Mouse (Mus musculus): ENCODE results near the gene Cyp4f39. TPM values are rescaled to one million over a fixed set of nuclear protein-coding genes. Genes with fewer than 3 reads are reported as not detected.

Cyp4f39 gene
- total RNA-seq, 1 experiment = 2.8 TPM

DNA sequence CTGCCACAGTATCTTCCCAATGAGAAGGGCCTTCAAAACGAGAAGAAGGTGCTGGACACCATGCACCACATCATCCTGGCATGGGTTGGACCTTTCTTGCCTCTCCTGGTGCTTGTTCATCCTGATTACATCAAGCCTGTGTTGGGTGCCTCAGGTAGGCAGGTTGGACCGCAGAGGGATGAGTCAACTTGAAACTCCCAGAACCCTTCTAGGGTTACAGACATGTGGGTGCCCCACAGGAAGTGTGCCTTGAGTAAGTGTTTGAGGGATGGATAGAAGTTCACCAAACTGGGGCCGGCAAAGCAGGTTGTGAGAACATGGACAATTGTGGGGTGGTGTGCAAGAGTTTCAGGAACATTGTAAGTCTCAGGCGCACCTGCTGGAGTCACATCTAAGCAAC is 18.3 kb downstream of the Cyp4f39 start:
- no peak for DNase-seq (ENCODE audit: low read depth, low spot score)
- in situ Hi-C loops (cut with MboI; ENCODE audit: low sequenced_read_pairs in 2 of 2, unreplicated experiment in 2 of 2) = no loop called here
- Histone ChIP-seq H3K9me3 (ENCODE audit: control insufficient read depth, insufficient read depth, low read depth, low read length) (no peaks in the 10 kb centered on the region), H3K27ac (ENCODE audit: insufficient read depth, low read depth, low read length, poor library complexity, severe bottlenecking) (no peak overlapping the region), H3K4me3 (ENCODE audit: insufficient read depth in 1 of 2, low read depth in 1 of 2, low read length in 2 of 2, poor library complexity in 1 of 2, severe bottlenecking in 1 of 2) (no peak overlapping the region), H3K36me3 (ENCODE audit: control insufficient read depth, insufficient read depth, low read length, poor library complexity, severe bottlenecking) (no peaks in the 10 kb centered on the region), H3K4me1 (ENCODE audit: control insufficient read depth in 2 of 2, insufficient read depth in 2 of 2, low read length in 2 of 2, poor library complexity in 1 of 2) (no peaks in the 10 kb centered on the region), H3K9ac (ENCODE audit: insufficient read depth, low read depth, low read length, poor library complexity, severe bottlenecking) (no peak overlapping the region)
- TF ChIP-seq MAFK (IDR thresholded peaks at IDR 0.05; ENCODE audit: insufficient read depth, low read depth, low read length) = no peak
- no peak for TF ChIP-seq ZC3H11A (IDR thresholded peaks at IDR 0.05; ENCODE audit: borderline replicate concordance, low read depth, low read length)

DNA sequence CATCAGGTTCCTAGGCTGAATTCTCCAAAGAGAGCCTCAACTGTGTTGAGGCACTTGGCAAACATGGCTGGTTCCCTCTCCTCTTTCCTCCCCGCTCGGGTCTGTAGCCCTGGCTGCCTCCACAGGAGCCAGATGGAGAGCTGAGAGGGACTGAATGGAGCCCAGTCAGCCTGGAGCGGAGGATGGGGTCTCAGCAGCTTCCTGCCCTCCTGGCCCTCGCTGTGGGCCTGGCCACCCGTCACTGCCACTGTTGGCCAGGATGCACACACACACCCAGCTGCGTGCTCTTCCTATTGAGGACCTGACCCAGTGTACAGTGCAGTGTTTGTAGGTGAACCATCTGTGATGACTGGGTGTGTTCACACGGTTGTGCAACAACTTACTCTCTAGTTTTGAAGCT is 19.7 kb downstream of the Cyp4f39 start:
- H3K9ac ChIP-seq (ENCODE audit: insufficient read depth, low read depth, low read length, poor library complexity, severe bottlenecking) = no peak overlapping the region
- H3K4me1 ChIP-seq (ENCODE audit: control insufficient read depth in 2 of 2, insufficient read depth in 2 of 2, low read length in 2 of 2, poor library complexity in 1 of 2) = no peaks in the 10 kb centered on the region
- no peaks in the 10 kb centered on the region for H3K9me3 ChIP-seq (ENCODE audit: control insufficient read depth, insufficient read depth, low read depth, low read length)
- in situ Hi-C loops (cut with MboI; ENCODE audit: low sequenced_read_pairs in 2 of 2, unreplicated experiment in 2 of 2) = no loop called here
- TF ChIP-seq ZNF384 (IDR thresholded peaks at IDR 0.05; ENCODE audit: low read depth, low read length) = no peak
- H3K36me3 ChIP-seq (ENCODE audit: control insufficient read depth, insufficient read depth, low read length, poor library complexity, severe bottlenecking) = no peaks in the 10 kb centered on the region
- no peak overlapping the region for H3K27ac ChIP-seq (ENCODE audit: insufficient read depth, low read depth, low read length, poor library complexity, severe bottlenecking)
- H3K4me3 ChIP-seq (ENCODE audit: insufficient read depth in 1 of 2, low read depth in 1 of 2, low read length in 2 of 2, poor library complexity in 1 of 2, severe bottlenecking in 1 of 2) = no peak overlapping the region
- DNase-seq (ENCODE audit: low read depth, low spot score) = no peak

DNA sequence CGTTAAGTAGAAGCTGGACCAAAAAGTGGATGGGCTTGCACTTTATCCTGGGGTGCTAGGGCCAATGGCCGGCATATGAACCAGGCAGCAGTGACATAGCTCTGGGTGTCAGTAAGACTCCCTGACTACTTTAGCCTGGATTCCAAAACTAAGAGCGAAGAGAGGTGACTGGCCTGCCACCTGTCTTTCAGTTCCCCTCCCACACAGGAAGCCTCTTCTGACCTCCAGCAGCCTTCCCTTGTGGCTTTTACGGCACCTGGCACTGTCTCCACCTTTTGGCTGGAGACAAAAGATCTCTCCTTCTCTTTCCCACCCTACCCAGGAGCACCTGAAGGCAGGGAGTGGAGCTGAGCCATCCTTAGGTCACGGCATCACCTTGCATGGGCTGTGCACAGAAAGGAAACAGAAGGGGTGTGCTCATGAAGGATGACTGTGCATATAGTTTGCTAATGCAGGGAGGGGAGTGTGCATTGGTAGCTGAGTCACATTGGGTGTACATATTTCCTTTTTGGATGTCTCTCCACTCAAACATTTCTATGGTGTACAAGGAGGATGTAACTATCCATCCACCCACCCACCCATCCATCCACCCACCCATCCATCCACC is 22.5 kb downstream of the Cyp4f39 start:
- DNase-seq (ENCODE audit: low read depth, low spot score) = no peak
- no peak overlapping the region for H3K27ac ChIP-seq (ENCODE audit: insufficient read depth, low read depth, low read length, poor library complexity, severe bottlenecking)
- TF ChIP-seq CHD2 (IDR thresholded peaks at IDR 0.05; ENCODE audit: low read depth, low read length) (no peak), MAFK (IDR thresholded peaks at IDR 0.05; ENCODE audit: insufficient read depth, low read depth, low read length) (no peak), ZC3H11A (IDR thresholded peaks at IDR 0.05; ENCODE audit: borderline replicate concordance, low read depth, low read length) (no peak), ZNF384 (IDR thresholded peaks at IDR 0.05; ENCODE audit: low read depth, low read length) (no peak), HCFC1 (IDR thresholded peaks at IDR 0.05; ENCODE audit: borderline replicate concordance, insufficient read depth, low read length) (no peak)
- H3K4me3 ChIP-seq (ENCODE audit: insufficient read depth in 1 of 2, low read depth in 1 of 2, low read length in 2 of 2, poor library complexity in 1 of 2, severe bottlenecking in 1 of 2) = no peak overlapping the region
- in situ Hi-C loops (cut with MboI; ENCODE audit: low sequenced_read_pairs in 2 of 2, unreplicated experiment in 2 of 2) = no loop called here
- H3K4me1 ChIP-seq (ENCODE audit: control insufficient read depth in 2 of 2, insufficient read depth in 2 of 2, low read length in 2 of 2, poor library complexity in 1 of 2) = no peaks in the 10 kb centered on the region
- no peaks in the 10 kb centered on the region for H3K36me3 ChIP-seq (ENCODE audit: control insufficient read depth, insufficient read depth, low read length, poor library complexity, severe bottlenecking)
- no peak overlapping the region for H3K9ac ChIP-seq (ENCODE audit: insufficient read depth, low read depth, low read length, poor library complexity, severe bottlenecking)
- no peaks in the 10 kb centered on the region for H3K9me3 ChIP-seq (ENCODE audit: control insufficient read depth, insufficient read depth, low read depth, low read length)

- Histone ChIP-seq H3K4me3 (ENCODE audit: insufficient read depth in 1 of 2, low read depth in 1 of 2, low read length in 2 of 2, poor library complexity in 1 of 2, severe bottlenecking in 1 of 2) (no peak overlapping the region), H3K9me3 (ENCODE audit: control insufficient read depth, insufficient read depth, low read depth, low read length) (no peaks in the 10 kb centered on the region), H3K4me1 (ENCODE audit: control insufficient read depth in 2 of 2, insufficient read depth in 2 of 2, low read length in 2 of 2, poor library complexity in 1 of 2) (peaks cover under 1 to 6% of the 10 kb centered on the region in 2 experiments; a peak in 1 of 4 replicates), H3K36me3 (ENCODE audit: control insufficient read depth, insufficient read depth, low read length, poor library complexity, severe bottlenecking) (no peaks in the 10 kb centered on the region), H3K27ac (ENCODE audit: insufficient read depth, low read depth, low read length, poor library complexity, severe bottlenecking) (no peak overlapping the region), H3K9ac (ENCODE audit: insufficient read depth, low read depth, low read length, poor library complexity, severe bottlenecking) (no peak overlapping the region)
- no peak for DNase-seq (ENCODE audit: low read depth, low spot score)
- TF ChIP-seq CHD2 (IDR thresholded peaks at IDR 0.05; ENCODE audit: low read depth, low read length) (no peak), HCFC1 (IDR thresholded peaks at IDR 0.05; ENCODE audit: borderline replicate concordance, insufficient read depth, low read length) (no peak), MAFK (IDR thresholded peaks at IDR 0.05; ENCODE audit: insufficient read depth, low read depth, low read length) (no peak), ZNF384 (IDR thresholded peaks at IDR 0.05; ENCODE audit: low read depth, low read length) (no peak), ZC3H11A (IDR thresholded peaks at IDR 0.05; ENCODE audit: borderline replicate concordance, low read depth, low read length) (no peak)
- in situ Hi-C loops (cut with MboI; ENCODE audit: low sequenced_read_pairs in 2 of 2, unreplicated experiment in 2 of 2) = no loop called here
Measured at GRCm38 (mm10) chr17:32477204-32477603, 24.7 kb downstream of the Cyp4f39 start.

- Histone ChIP-seq H3K27ac (ENCODE audit: insufficient read depth, low read depth, low read length, poor library complexity, severe bottlenecking) (no peak overlapping the region), H3K9ac (ENCODE audit: insufficient read depth, low read depth, low read length, poor library complexity, severe bottlenecking) (no peak overlapping the region), H3K4me1 (ENCODE audit: control insufficient read depth in 2 of 2, insufficient read depth in 2 of 2, low read length in 2 of 2, poor library complexity in 1 of 2) (peaks cover 4 to 9% of the 10 kb centered on the region in 2 experiments; a peak in 2 of 4 replicates), H3K36me3 (ENCODE audit: control insufficient read depth, insufficient read depth, low read length, poor library complexity, severe bottlenecking) (no peaks in the 10 kb centered on the region), H3K9me3 (ENCODE audit: control insufficient read depth, insufficient read depth, low read depth, low read length) (no peaks in the 10 kb centered on the region), H3K4me3 (ENCODE audit: insufficient read depth in 1 of 2, low read depth in 1 of 2, low read length in 2 of 2, poor library complexity in 1 of 2, severe bottlenecking in 1 of 2) (no peak overlapping the region)
- in situ Hi-C loops (cut with MboI; ENCODE audit: low sequenced_read_pairs in 2 of 2, unreplicated experiment in 2 of 2) = no loop called here
- no peak for DNase-seq (ENCODE audit: low read depth, low spot score)
- TF ChIP-seq ZNF384 (IDR thresholded peaks at IDR 0.05; ENCODE audit: low read depth, low read length) = no peak
- no peak for TF ChIP-seq CHD2 (IDR thresholded peaks at IDR 0.05; ENCODE audit: low read depth, low read length)
- no peak for TF ChIP-seq MAFK (IDR thresholded peaks at IDR 0.05; ENCODE audit: insufficient read depth, low read depth, low read length)
Measured at GRCm38 (mm10) chr17:32478727-32479126, 26.2 kb downstream of the Cyp4f39 start.

Data from ES-E14 (cell line).